Mouse (Mus musculus) MEL (cell line): ENCODE results near the gene Aldh8a1. TPM values are rescaled to one million over a fixed set of nuclear protein-coding genes. Genes with fewer than 3 reads are reported as not detected.

Experiments
- DNase-seq: peaks from one replicate; pipeline ENCODE4 v3.0.0; 2011; ENCODE audit warnings: low read depth, low spot score
- H3K27ac ChIP-seq: 2 replicates; pipeline ENCODE4 v1.5.1; 2012; ENCODE audit warnings: low read depth, mild to moderate bottlenecking, control low read depth, low read length, moderate library complexity; ENCODE audit not compliant: control insufficient read depth
- H3K27me3 ChIP-seq, 2 experiments: fragments of 150-350 bp in 1 of 2; sonication (generic) in 1 of 2; 2 replicates each; pipeline ENCODE4 v1.6.1; 2012; ENCODE audit warnings: low read length in 2 of 2, mild to moderate bottlenecking in 2 of 2, improper control_type of control experiment in 1 of 2, moderate library complexity in 1 of 2; ENCODE audit not compliant: insufficient read depth in 2 of 2, control insufficient read depth in 1 of 2
- H3K36me3 ChIP-seq, 2 experiments: 2 replicates each; pipeline ENCODE4 v1.6.1; 2012 to 2014; ENCODE audit warnings: low read length in 2 of 2, improper control_type of control experiment in 1 of 2, inconsistent platforms in 1 of 2, mild to moderate bottlenecking in 1 of 2; ENCODE audit not compliant: insufficient read depth in 2 of 2, control insufficient read depth in 1 of 2
- H3K4me1 ChIP-seq, 2 experiments: fragments of 150-350 bp in 1 of 2; sonication (generic) in 1 of 2; 2 replicates each; pipeline ENCODE4 v1.6.1; 2012; ENCODE audit warnings: low read length in 2 of 2, improper control_type of control experiment in 1 of 2, mild to moderate bottlenecking in 1 of 2; ENCODE audit not compliant: insufficient read depth in 2 of 2, control insufficient read depth in 1 of 2
- H3K4me3 ChIP-seq, 2 experiments: fragments of 150-350 bp in 1 of 2; sonication (generic) in 1 of 2; 2 replicates each; pipeline ENCODE4 v1.5.1; 2012; ENCODE audit warnings: low read depth in 2 of 2, low read length in 2 of 2, mild to moderate bottlenecking in 2 of 2, moderate library complexity in 2 of 2, control low read depth in 1 of 2, improper control_type of control experiment in 1 of 2; ENCODE audit not compliant: control insufficient read depth in 1 of 2, insufficient read depth in 1 of 2
- H3K79me2 ChIP-seq: 2 replicates; pipeline ENCODE4 v1.6.1; 2012; ENCODE audit warnings: mild to moderate bottlenecking, low read length, moderate library complexity; ENCODE audit not compliant: control insufficient read depth, poor library complexity, insufficient read depth
- H3K9ac ChIP-seq: 2 replicates; pipeline ENCODE4 v1.6.1; 2012; ENCODE audit warnings: low read depth, mild to moderate bottlenecking, control low read depth, low read length, moderate library complexity; ENCODE audit not compliant: control insufficient read depth, poor library complexity, severe bottlenecking
- H3K9me3 ChIP-seq: fragments of 150-350 bp; sonication (generic); replicated peaks from 2 replicates; pipeline ENCODE4 v1.6.1; 2012; ENCODE audit warnings: mild to moderate bottlenecking, low read length, improper control_type of control experiment, moderate library complexity; ENCODE audit not compliant: insufficient read depth
- BHLHE40 ChIP-seq: IDR thresholded peaks from 2 replicates; pipeline ENCODE4 v1.6.1; 2012; ENCODE audit warnings: low read depth, mild to moderate bottlenecking, inconsistent platforms, low read length, improper control_type of control experiment, borderline replicate concordance
- EP300 ChIP-seq, 2 experiments: IDR thresholded peaks; 2 replicates each; pipeline ENCODE4 v1.6.1; 2011; ENCODE audit warnings: improper control_type of control experiment in 2 of 2, low read length in 2 of 2, low read depth in 1 of 2, mild to moderate bottlenecking in 1 of 2
- ETS1 ChIP-seq: IDR thresholded peaks from 2 replicates; pipeline ENCODE4 v1.6.1; 2012; ENCODE audit warnings: low read depth, mild to moderate bottlenecking, inconsistent platforms, low read length, improper control_type of control experiment, moderate library complexity
- GATA1 ChIP-seq: IDR thresholded peaks from 2 replicates; pipeline ENCODE4 v1.6.1; 2011; ENCODE audit warnings: low read depth, low read length, improper control_type of control experiment
- KAT2A ChIP-seq: conservative IDR thresholded peaks from 2 replicates; pipeline ENCODE4 v1.6.1; 2012; ENCODE audit warnings: low read depth, low read length, improper control_type of control experiment, inconsistent platforms
- MAFK ChIP-seq: IDR thresholded peaks from 2 replicates; pipeline ENCODE4 v1.6.1; 2011; ENCODE audit warnings: low read depth, mild to moderate bottlenecking, low read length, improper control_type of control experiment, borderline replicate concordance
- MEF2A ChIP-seq: IDR thresholded peaks from 2 replicates; pipeline ENCODE4 v1.6.1; 2014; ENCODE audit warnings: low read depth, mild to moderate bottlenecking, inconsistent platforms, low read length, improper control_type of control experiment; ENCODE audit not compliant: poor library complexity, insufficient replicate concordance, severe bottlenecking; ENCODE audit errors: extremely low read depth
- NELFE ChIP-seq: IDR thresholded peaks from 2 replicates; pipeline ENCODE4 v1.6.1; 2011; ENCODE audit warnings: low read depth, low read length, improper control_type of control experiment
- POLR2AphosphoS2 ChIP-seq: IDR thresholded peaks from 2 replicates; pipeline ENCODE4 v1.6.1; 2011; ENCODE audit warnings: low read length, improper control_type of control experiment
- POLR2AphosphoS5 ChIP-seq: IDR thresholded peaks from 2 replicates; pipeline ENCODE4 v1.6.1; 2012; ENCODE audit warnings: low read depth, borderline replicate concordance, mild to moderate bottlenecking, inconsistent platforms, low read length, moderate library complexity, mixed read lengths
- RCOR1 ChIP-seq: IDR thresholded peaks from 2 replicates; pipeline ENCODE4 v1.6.1; 2012; ENCODE audit warnings: low read depth, mild to moderate bottlenecking, inconsistent platforms, low read length, improper control_type of control experiment
- TAL1 ChIP-seq: IDR thresholded peaks from 2 replicates; pipeline ENCODE4 v1.6.1; 2012; ENCODE audit warnings: mild to moderate bottlenecking, inconsistent platforms, low read length, moderate library complexity, mixed read lengths
- TCF12 ChIP-seq: IDR thresholded peaks from 2 replicates; pipeline ENCODE4 v1.6.1; 2014; ENCODE audit warnings: low read depth, mild to moderate bottlenecking, inconsistent platforms, low read length, improper control_type of control experiment, moderate library complexity
- USF1 ChIP-seq: IDR thresholded peaks from 2 replicates; pipeline ENCODE4 v1.6.1; 2014; ENCODE audit warnings: low read depth, mild to moderate bottlenecking, inconsistent platforms, low read length, improper control_type of control experiment, moderate library complexity
- ZNF384 ChIP-seq: IDR thresholded peaks from 2 replicates; pipeline ENCODE4 v1.6.1; 2012; ENCODE audit warnings: low read depth, mild to moderate bottlenecking, inconsistent platforms, low read length, improper control_type of control experiment
- polyA plus RNA-seq, 2 experiments: library from polyadenylated mRNA; stranded (reverse) in 1 of 2; unstranded in 1 of 2; fragments of >175 nt in 1 of 2; fragments of >200 nt in 1 of 2; gene quantifications; 2 replicates each; pipeline versions ENCODE4 v1.2.1 to v1.2.4; 2012; ENCODE audit warnings: low replicate concordance in 2 of 2, low read depth in 1 of 2; ENCODE audit not compliant: insufficient read length in 2 of 2, insufficient read depth in 1 of 2, missing spikeins in 1 of 2
- total RNA-seq: library from RNA; depleted of rRNA; stranded (reverse); fragments of 300-350 nt; gene quantifications from 2 replicates; pipeline ENCODE4 v1.2.3, GENCODE M21; 2012

Gene Aldh8a1
- total and polyA plus RNA-seq, 3 experiments, result 0.04 to 0.07 TPM; not detected in 1

DNA sequence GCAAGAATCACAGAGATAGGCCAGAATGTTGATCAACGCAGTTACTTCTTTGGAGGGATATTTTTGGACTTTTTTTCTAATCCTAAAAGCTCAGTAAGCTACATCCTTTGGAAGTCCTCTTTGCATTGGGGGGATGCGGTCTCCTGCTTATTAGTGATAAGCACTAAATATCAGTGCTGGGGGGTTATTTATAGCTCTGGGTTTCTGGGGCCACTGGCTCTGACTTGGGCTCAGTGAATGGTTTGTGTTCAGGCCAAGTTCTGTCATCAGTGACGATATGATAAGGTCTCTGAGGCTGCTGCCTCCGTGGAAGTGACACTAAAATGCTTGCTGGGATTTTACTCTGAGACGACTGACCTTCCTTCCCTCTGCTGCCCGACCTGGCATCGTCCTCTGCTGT is 22.9 kb downstream of the Aldh8a1 start:
- TF ChIP-seq MEF2A (peak; percentile 83; the same call in 1 of the 2 replicates), NELFE (no peak), KAT2A (no peak), TAL1 (peak; percentile 43), TCF12 (0 out of 2 replicates have a peak, but pooled peaks have one; percentile 41), EP300 (IDR thresholded peaks at IDR 0.05; ENCODE audit: low read depth in 1 of 2, low read length in 2 of 2) (peak in 1 of 2 experiments; percentile 46; a peak in 1 of 4 replicates), ETS1 (0 out of 2 replicates have a peak, but pooled peaks have one; percentile 14), RCOR1 (peak; percentile 42; the same call in 1 of the 2 replicates), GATA1 (peak; percentile 62), POLR2AphosphoS5 (no peak), POLR2AphosphoS2 (no peak)
- no peaks in the 10 kb centered on the region for H3K9me3 ChIP-seq
- H3K36me3 ChIP-seq, result peaks cover 0 to 18% of the 10 kb centered on the region in 2 experiments; a peak in 2 of 4 replicates
- peaks cover 0 to 23% of the 10 kb centered on the region in 2 experiments; a peak in 2 of 4 replicates for H3K4me1 ChIP-seq
- H3K9ac ChIP-seq, result no peak overlapping the region
- H3K79me2 ChIP-seq, result no peaks in the 10 kb centered on the region
- H3K4me3 ChIP-seq, result no peak overlapping the region
- DNase-seq, result peak; percentile 48
- H3K27ac ChIP-seq, result no peak overlapping the region
- H3K27me3 ChIP-seq, result peaks cover 0 to 1% of the 10 kb centered on the region in 2 experiments; a peak in 2 of 4 replicates

GRCm38 (mm10) chr10:21400453-21400852 is 23.4 kb downstream of the Aldh8a1 start:
- H3K36me3 ChIP-seq, result peaks cover 0 to 15% of the 10 kb centered on the region in 2 experiments; a peak in 2 of 4 replicates
- H3K4me1 ChIP-seq, result peaks cover 0 to 19% of the 10 kb centered on the region in 2 experiments; a peak in 2 of 4 replicates
- no peaks in the 10 kb centered on the region for H3K79me2 ChIP-seq
- DNase-seq, result no peak
- H3K27ac ChIP-seq, result no peak overlapping the region
- H3K9ac ChIP-seq, result no peak overlapping the region
- no peak for TF ChIP-seq BHLHE40
- no peak for TF ChIP-seq USF1
- TF ChIP-seq ZNF384, result no peak
- TF ChIP-seq, all 39 proteins: peak for 0
- peaks cover 0 to 1% of the 10 kb centered on the region in 2 experiments; a peak in 2 of 4 replicates for H3K27me3 ChIP-seq
- H3K4me3 ChIP-seq, result no peak overlapping the region
- no peaks in the 10 kb centered on the region for H3K9me3 ChIP-seq

- Histone ChIP-seq H3K79me2 (no peaks in the 10 kb centered on the region), H3K4me3 (no peak overlapping the region), H3K36me3 (peaks cover 0 to 11% of the 10 kb centered on the region in 2 experiments; a peak in 2 of 4 replicates), H3K27me3 (peaks cover 0 to 1% of the 10 kb centered on the region in 2 experiments; a peak in 2 of 4 replicates), H3K9ac (no peak overlapping the region), H3K9me3 (no peaks in the 10 kb centered on the region), H3K4me1 (peaks cover 0 to 11% of the 10 kb centered on the region in 2 experiments; a peak in 2 of 4 replicates), H3K27ac (no peak overlapping the region)
- no peak for DNase-seq
- no peak for TF ChIP-seq MAFK
- TF ChIP-seq, all 39 proteins: peak for 0
These were observed 24.2 kb downstream of the Aldh8a1 start for GRCm38 (mm10) chr10:21401259-21401658.
